Mouse (Mus musculus) hindbrain, embryonic 11.5 days (tissue): ENCODE results near the gene Magi2. TPM values are rescaled to one million over a fixed set of nuclear protein-coding genes. Genes with fewer than 3 reads are reported as not detected.

Source experiments
- ATAC-seq: fragments of 200-750 bp; cut with Nextera tagmentation; 2 replicates; pipeline ENCODE4 v1.8.0; 2017; ENCODE audit warnings: mild to moderate bottlenecking, moderate TSS enrichment, moderate library complexity; ENCODE audit not compliant: low FRiP score
- DNase-seq: peaks from one replicate; pipeline ENCODE4 v3.0.0-alpha.2; 2015; ENCODE audit warnings: low spot score
- H3K27ac ChIP-seq: fragments of 300-500 bp; sonication (generic); 2 replicates; pipeline ENCODE4 v1.5.1; 2014; ENCODE audit warnings: mild to moderate bottlenecking, low read depth, low read length
- H3K27me3 ChIP-seq: fragments of 300-500 bp; sonication (generic); 2 replicates; pipeline ENCODE4 v1.6.1; 2014; ENCODE audit warnings: mild to moderate bottlenecking, low read length, moderate library complexity, mixed read lengths; ENCODE audit not compliant: control insufficient read depth, insufficient read depth
- H3K36me3 ChIP-seq: fragments of 300-500 bp; sonication (generic); 2 replicates; pipeline ENCODE4 v1.6.1; 2014; ENCODE audit warnings: mild to moderate bottlenecking, low read length, moderate library complexity, mixed read lengths; ENCODE audit not compliant: control insufficient read depth, insufficient read depth
- H3K4me1 ChIP-seq: fragments of 300-500 bp; sonication (generic); replicated peaks from 2 replicates; pipeline ENCODE4 v1.6.1; 2014; ENCODE audit warnings: low read length, mixed read lengths; ENCODE audit not compliant: control insufficient read depth, insufficient read depth
- H3K4me2 ChIP-seq: fragments of 300-500 bp; sonication (generic); replicated peaks from 2 replicates; pipeline ENCODE4 v1.6.1; 2014; ENCODE audit warnings: mild to moderate bottlenecking, low read depth, low read length
- H3K4me3 ChIP-seq: fragments of 300-500 bp; sonication (generic); 2 replicates; pipeline ENCODE4 v1.5.1; 2014; ENCODE audit warnings: low read depth, low read length
- H3K9ac ChIP-seq: fragments of 300-500 bp; sonication (generic); 2 replicates; pipeline ENCODE4 v1.6.1; 2014; ENCODE audit warnings: low read depth, low read length
- H3K9me3 ChIP-seq: fragments of 300-500 bp; sonication (generic); 2 replicates; pipeline ENCODE4 v1.6.1; 2016; ENCODE audit warnings: low read length; ENCODE audit not compliant: control insufficient read depth
- WGBS: fragments of 180-500 bp; shearing (Covaris S2); extraction: QIAGEN DNeasy Blood & Tissue Kit; methylation state at CpG from one replicate; pipeline ENCODE4 v1.1.7; 2014; 5-methylcytosine and 5-hydroxymethylcytosine counted together
- polyA plus RNA-seq: library from polyadenylated mRNA; unstranded; fragments of >200 nt; fragmentation: Nextera tagmentation; extraction: Ambion mirVana; gene quantifications from 2 replicates; pipeline ENCODE4 v1.2.1, GENCODE M21; 2014

Magi2 gene
- polyA plus RNA-seq, 1 experiment from 2014 or later, result 8.7 TPM

DNA sequence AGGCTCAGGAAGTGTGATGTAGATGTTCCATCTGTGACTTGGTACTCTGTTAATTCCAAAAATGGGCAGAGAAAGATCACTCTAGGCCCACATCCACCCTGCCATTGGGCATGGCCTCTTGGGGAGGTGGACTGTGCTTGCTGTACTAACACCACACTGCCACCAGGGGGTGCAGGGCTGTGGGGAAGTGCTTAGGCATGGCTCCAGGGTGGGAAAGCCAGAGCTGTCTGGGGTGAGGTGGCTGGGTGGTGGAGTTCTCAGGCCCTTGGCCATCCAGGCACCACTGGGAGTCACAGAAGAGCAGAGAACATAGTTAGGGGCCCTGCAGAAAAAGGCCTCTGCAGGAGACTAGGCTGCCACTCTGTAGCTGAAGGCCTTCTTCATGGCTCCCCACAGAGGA lies 1243.6 kb downstream of the Magi2 start:
- Histone ChIP-seq H3K4me2 (no peak overlapping the region), H3K36me3 (no peaks in the 10 kb centered on the region), H3K27ac (no peak overlapping the region), H3K9me3 (no peaks in the 10 kb centered on the region), H3K4me3 (no peak overlapping the region), H3K4me1 (no peaks in the 10 kb centered on the region), H3K27me3 (no peaks in the 10 kb centered on the region), H3K9ac (no peak overlapping the region)
- ATAC-seq (0 out of 2 replicates have a peak, but pooled peaks have one; percentile 17), DNase-seq (peak; percentile 23)

- ATAC-seq, result no peak
- Histone ChIP-seq H3K27ac (no peak overlapping the region), H3K4me2 (no peak overlapping the region), H3K4me1 (no peaks in the 10 kb centered on the region), H3K36me3 (no peaks in the 10 kb centered on the region), H3K9me3 (no peaks in the 10 kb centered on the region), H3K4me3 (no peak overlapping the region), H3K9ac (no peak overlapping the region), H3K27me3 (no peaks in the 10 kb centered on the region)
- WGBS, result 89% methylated on average over 7 of the region's 7 CpGs
- DNase-seq, result no peak
These were observed 1257.7 kb downstream of the Magi2 start for GRCm38 (mm10) chr5:20484505-20484904.

GRCm38 (mm10) chr5:20491911-20492310 lies 1265.1 kb downstream of the Magi2 start:
- H3K27ac ChIP-seq, result no peak overlapping the region
- no peak overlapping the region for H3K9ac ChIP-seq
- H3K27me3 ChIP-seq, result no peaks in the 10 kb centered on the region
- H3K4me1 ChIP-seq, result no peaks in the 10 kb centered on the region
- WGBS, result 90% methylated on average over 2 of the region's 2 CpGs
- H3K36me3 ChIP-seq, result no peaks in the 10 kb centered on the region
- H3K4me2 ChIP-seq, result no peak overlapping the region
- DNase-seq (no peak), ATAC-seq (no peak)
- no peak overlapping the region for H3K4me3 ChIP-seq
- H3K9me3 ChIP-seq, result no peaks in the 10 kb centered on the region

GRCm38 (mm10) chr5:20492679-20493078 lies 1265.8 kb downstream of the Magi2 start:
- Histone ChIP-seq H3K36me3 (no peaks in the 10 kb centered on the region), H3K4me3 (no peak overlapping the region), H3K9me3 (no peaks in the 10 kb centered on the region), H3K4me1 (no peaks in the 10 kb centered on the region), H3K27ac (no peak overlapping the region), H3K9ac (no peak overlapping the region), H3K27me3 (no peaks in the 10 kb centered on the region), H3K4me2 (no peak overlapping the region)
- WGBS, result 95% methylated on average over 7 of the region's 7 CpGs
- DNase-seq, result no peak
- no peak for ATAC-seq

- H3K27me3 ChIP-seq, result no peaks in the 10 kb centered on the region
- 58% methylated on average over 6 of the region's 6 CpGs for WGBS
- no peak overlapping the region for H3K4me3 ChIP-seq
- H3K4me1 ChIP-seq, result no peaks in the 10 kb centered on the region
- no peak overlapping the region for H3K9ac ChIP-seq
- no peak for ATAC-seq
- H3K9me3 ChIP-seq, result no peaks in the 10 kb centered on the region
- H3K36me3 ChIP-seq, result no peaks in the 10 kb centered on the region
- H3K4me2 ChIP-seq, result no peak overlapping the region
- H3K27ac ChIP-seq, result no peak overlapping the region
- DNase-seq, result no peak
These were observed 1267.2 kb downstream of the Magi2 start for GRCm38 (mm10) chr5:20494010-20494409.

GRCm38 (mm10) chr5:20496924-20497323 lies 1270.1 kb downstream of the Magi2 start:
- H3K4me2 ChIP-seq, result no peak overlapping the region
- no peak overlapping the region for H3K27ac ChIP-seq
- H3K4me3 ChIP-seq, result no peak overlapping the region
- no peak for ATAC-seq
- WGBS, result 66% methylated on average over 8 of the region's 8 CpGs
- no peaks in the 10 kb centered on the region for H3K9me3 ChIP-seq
- no peak for DNase-seq
- no peaks in the 10 kb centered on the region for H3K4me1 ChIP-seq
- H3K36me3 ChIP-seq, result no peaks in the 10 kb centered on the region
- no peaks in the 10 kb centered on the region for H3K27me3 ChIP-seq
- H3K9ac ChIP-seq, result no peak overlapping the region

- Histone ChIP-seq H3K4me3 (no peak overlapping the region), H3K9ac (no peak overlapping the region), H3K27me3 (no peaks in the 10 kb centered on the region), H3K36me3 (no peaks in the 10 kb centered on the region), H3K9me3 (no peaks in the 10 kb centered on the region), H3K4me1 (no peaks in the 10 kb centered on the region), H3K27ac (no peak overlapping the region), H3K4me2 (no peak overlapping the region)
- ATAC-seq, result no peak; the same call in 1 of the 2 replicates
- DNase-seq, result no peak
- WGBS, result 68% methylated on average over 9 of the region's 9 CpGs
These were observed 1272.3 kb downstream of the Magi2 start for GRCm38 (mm10) chr5:20499031-20499600.

DNA sequence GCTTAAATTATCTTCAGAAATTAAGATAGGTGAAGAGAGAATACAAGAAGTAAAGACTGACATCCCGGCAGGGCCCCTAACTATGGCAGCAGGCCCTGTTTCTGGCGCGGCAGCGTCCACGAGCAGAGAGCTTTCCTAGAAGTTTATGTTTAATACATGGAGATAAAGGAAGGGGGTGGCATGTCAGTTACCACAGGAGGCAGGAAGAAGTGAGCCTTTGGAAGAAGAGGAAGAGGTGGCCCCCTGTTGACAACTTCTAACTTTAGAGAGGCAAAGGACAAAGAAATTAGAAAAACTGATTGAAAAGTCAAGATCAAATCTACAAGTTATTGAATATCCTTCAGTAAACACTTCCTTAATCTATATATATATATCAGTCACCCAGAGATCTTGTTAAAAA lies 1281.8 kb downstream of the Magi2 start:
- Histone ChIP-seq H3K27ac (no peak overlapping the region), H3K9ac (no peak overlapping the region), H3K4me1 (no peaks in the 10 kb centered on the region), H3K4me3 (no peak overlapping the region), H3K27me3 (no peaks in the 10 kb centered on the region), H3K9me3 (no peaks in the 10 kb centered on the region), H3K4me2 (no peak overlapping the region), H3K36me3 (no peaks in the 10 kb centered on the region)
- ATAC-seq (no peak), DNase-seq (no peak)
- WGBS, result 84% methylated on average over 5 of the region's 5 CpGs

- H3K36me3 ChIP-seq, result no peaks in the 10 kb centered on the region
- DNase-seq (no peak), ATAC-seq (no peak)
- no peak overlapping the region for H3K4me3 ChIP-seq
- H3K27ac ChIP-seq, result no peak overlapping the region
- H3K4me2 ChIP-seq, result no peak overlapping the region
- no peak overlapping the region for H3K9ac ChIP-seq
- H3K9me3 ChIP-seq, result no peaks in the 10 kb centered on the region
- H3K27me3 ChIP-seq, result no peaks in the 10 kb centered on the region
- WGBS, result 60% methylated on average over 6 of the region's 6 CpGs
- H3K4me1 ChIP-seq, result no peaks in the 10 kb centered on the region
These were observed 1282.8 kb downstream of the Magi2 start for GRCm38 (mm10) chr5:20509606-20510005.
